Mouse (Mus musculus) splenic B cell, adult 2 months (primary cell): ENCODE data around the gene Frzb.
"Not testable (repeated sequence)": the region's sequence is repeated elsewhere in the genome, so short reads cannot be mapped to it uniquely, and the experiment has no call there.

ENCODE experiments used
- DNase-seq: peaks from one replicate; pipeline ENCODE4 v3.0.0-alpha.2; 2011; ENCODE audit warnings: low read depth, low spot score
- H3K27me3 ChIP-seq: 2 replicates; pipeline ENCODE4 v1.6.1; 2012; ENCODE audit warnings: mild to moderate bottlenecking, low read length, moderate library complexity, mixed read lengths; ENCODE audit not compliant: control insufficient read depth, poor library complexity, insufficient read depth, severe bottlenecking
- H3K36me3 ChIP-seq: 2 replicates; pipeline ENCODE4 v1.6.1; 2012; ENCODE audit warnings: mild to moderate bottlenecking, low read length, moderate library complexity, mixed read lengths; ENCODE audit not compliant: control insufficient read depth, poor library complexity, insufficient read depth, severe bottlenecking

The Frzb gene

GRCm38 (mm10) chr2:80447291-80447791 is at the start of gene Frzb:
Gene Frzb, minus strand, starts transcription at chr2:80447625.
- no peaks in the 10 kb centered on the region for H3K27me3 ChIP-seq
- DNase-seq: no peak
- no peaks in the 10 kb centered on the region for H3K36me3 ChIP-seq

DNA sequence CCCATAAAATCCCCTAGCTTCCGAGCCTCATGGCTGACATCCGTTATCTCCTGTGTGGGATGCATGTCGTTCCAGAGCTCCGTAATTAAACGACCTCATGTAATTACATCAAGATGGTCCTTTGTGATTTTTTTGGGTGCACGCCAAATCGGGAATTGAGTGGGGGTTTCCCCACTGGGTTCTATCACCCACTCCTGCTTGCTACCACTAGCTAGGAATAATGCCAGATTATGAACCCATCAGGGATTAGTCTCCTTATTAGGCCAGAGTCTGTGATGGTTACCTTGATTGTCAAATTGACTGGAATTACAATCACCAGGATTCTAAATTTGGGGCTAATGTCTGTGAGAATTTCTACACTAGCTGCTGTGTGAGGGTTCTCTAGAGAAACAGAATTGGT is 47.9 kb upstream of the Frzb start:
- H3K27me3 ChIP-seq, DNase-seq, H3K36me3 ChIP-seq: not testable (repeated sequence)

DNA sequence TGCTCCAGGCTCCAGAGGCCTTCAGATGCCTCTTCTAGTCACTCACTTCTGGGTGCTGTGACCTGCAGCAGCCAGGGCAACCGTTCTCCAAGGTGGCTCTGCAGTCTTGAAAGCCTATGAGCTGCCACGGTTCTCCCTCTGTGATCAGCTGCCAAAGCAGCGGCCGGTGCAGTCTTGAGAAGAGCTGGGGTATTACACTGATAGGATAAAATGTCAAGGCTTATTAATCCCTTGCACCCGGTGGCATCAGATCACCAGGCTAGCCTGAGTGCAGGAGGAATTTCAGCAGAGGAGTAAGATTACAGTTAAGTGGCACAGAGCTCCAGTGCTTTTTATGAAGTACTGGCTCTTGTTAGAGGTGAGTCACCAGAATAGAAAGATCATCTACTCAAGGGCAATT is 39.4 kb upstream of the Frzb start:
- Histone ChIP-seq H3K27me3 (no peaks in the 10 kb centered on the region), H3K36me3 (no peaks in the 10 kb centered on the region)
- DNase-seq: no peak

- Histone ChIP-seq H3K36me3 (no peaks in the 10 kb centered on the region), H3K27me3 (no peaks in the 10 kb centered on the region)
- DNase-seq: no peak
These were observed 37.5 kb upstream of the Frzb start for GRCm38 (mm10) chr2:80484951-80485350.

GRCm38 (mm10) chr2:80475831-80476230 is 28.4 kb upstream of the Frzb start:
- H3K27me3 ChIP-seq: no peaks in the 10 kb centered on the region
- DNase-seq: no peak
- H3K36me3 ChIP-seq: no peaks in the 10 kb centered on the region

GRCm38 (mm10) chr2:80474247-80474796 is 26.9 kb upstream of the Frzb start:
- Histone ChIP-seq H3K36me3 (no peaks in the 10 kb centered on the region), H3K27me3 (no peaks in the 10 kb centered on the region)
- no peak for DNase-seq

DNA sequence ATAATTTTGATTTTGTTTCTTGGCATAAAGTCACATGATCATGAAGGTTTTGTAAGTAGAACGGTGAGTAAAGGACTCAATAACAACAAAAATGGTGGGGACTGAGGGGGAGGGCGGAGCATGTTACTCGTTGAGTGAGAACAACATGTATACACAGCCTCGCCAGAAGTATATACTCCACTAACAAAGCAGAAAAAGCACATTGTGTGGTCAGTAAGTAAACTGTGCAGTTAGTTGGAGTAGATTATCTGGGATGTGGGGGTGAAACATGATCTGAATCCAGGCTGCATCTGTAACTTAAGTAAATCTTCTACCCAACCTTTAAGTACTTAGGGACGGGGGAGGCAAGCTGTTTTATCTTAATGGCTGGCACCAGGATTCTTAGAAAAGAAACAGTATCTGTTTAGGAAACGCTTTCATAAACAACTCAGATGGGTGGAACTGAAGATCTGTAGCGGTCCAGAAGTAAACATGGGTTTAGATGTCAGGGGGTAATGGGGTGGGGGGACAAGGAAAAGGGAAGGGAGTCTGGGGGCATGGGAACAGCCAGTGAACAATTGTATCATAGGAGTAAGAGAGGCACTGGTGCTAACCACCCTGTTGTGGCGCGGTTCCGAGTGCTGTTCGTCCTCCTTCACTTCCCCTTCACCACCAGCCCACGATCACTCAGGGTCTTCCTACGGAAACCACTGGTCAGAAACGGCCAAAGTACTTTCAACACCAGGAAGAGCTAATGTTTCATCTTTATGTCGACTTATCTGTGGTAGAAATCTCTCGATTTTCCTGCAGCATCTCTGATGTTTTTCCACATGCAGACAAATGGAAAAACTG is 18.8 kb upstream of the Frzb start:
- H3K27me3 ChIP-seq: no peaks in the 10 kb centered on the region
- DNase-seq: no peak
- no peaks in the 10 kb centered on the region for H3K36me3 ChIP-seq

GRCm38 (mm10) chr2:80461827-80462226 is 14.4 kb upstream of the Frzb start:
- no peak for DNase-seq
- Histone ChIP-seq H3K27me3 (no peaks in the 10 kb centered on the region), H3K36me3 (no peaks in the 10 kb centered on the region)

DNA sequence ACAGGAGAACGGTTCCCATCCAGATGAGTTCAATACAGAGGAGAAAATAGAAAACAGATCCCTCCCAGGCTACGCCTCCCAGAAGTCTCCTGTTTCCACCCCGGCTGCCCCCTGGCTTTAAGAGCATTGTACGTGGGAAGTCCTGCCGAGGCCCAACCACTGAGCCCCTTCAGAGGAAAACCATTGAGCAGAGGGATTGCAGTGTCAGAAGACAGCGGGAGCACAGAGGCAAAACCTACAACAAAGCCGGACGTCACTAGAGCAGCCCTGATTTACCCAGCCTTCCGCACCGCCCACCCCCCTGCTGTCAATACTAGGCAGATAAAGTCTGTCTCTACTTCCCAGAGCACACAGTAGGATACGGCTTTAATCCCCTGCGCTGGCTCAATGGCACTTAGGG is 806 bp upstream of the Frzb start:
- Histone ChIP-seq H3K27me3 (no peaks in the 10 kb centered on the region), H3K36me3 (no peaks in the 10 kb centered on the region)
- no peak for DNase-seq

- no peak for DNase-seq
- H3K36me3 ChIP-seq: no peaks in the 10 kb centered on the region
- H3K27me3 ChIP-seq: no peaks in the 10 kb centered on the region
These were observed 895 bp downstream of the Frzb start for GRCm38 (mm10) chr2:80446308-80447151.

- no peaks in the 10 kb centered on the region for H3K27me3 ChIP-seq
- DNase-seq: no peak
These were observed 1.5 kb downstream of the Frzb start for GRCm38 (mm10) chr2:80445926-80446307.

DNA sequence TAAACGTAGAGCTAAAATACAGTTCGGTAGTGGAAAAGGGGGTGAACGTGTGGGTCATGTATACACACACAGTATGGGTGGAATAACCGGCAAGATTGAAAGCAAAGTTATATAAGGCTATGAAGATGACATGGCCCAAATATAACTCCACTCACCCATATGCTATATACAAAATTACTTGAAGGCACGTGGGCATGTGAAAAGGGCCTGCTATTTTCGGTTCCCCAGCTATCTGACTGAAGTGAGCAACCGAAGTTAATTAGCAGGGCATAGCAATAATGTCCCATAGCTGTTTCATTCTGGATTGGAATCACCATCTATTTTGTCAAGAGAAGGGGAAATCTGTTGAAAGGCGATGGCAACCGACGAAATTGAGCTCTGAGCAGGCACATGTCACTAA is 1.9 kb downstream of the Frzb start:
- Histone ChIP-seq H3K36me3 (no peaks in the 10 kb centered on the region), H3K27me3 (no peaks in the 10 kb centered on the region)
- no peak for DNase-seq

More at GRCm38 (mm10) chr2:80445926-80446307, 1.5 kb downstream of the Frzb start:
- H3K36me3 ChIP-seq: no peaks in the 10 kb centered on the region

DNA sequence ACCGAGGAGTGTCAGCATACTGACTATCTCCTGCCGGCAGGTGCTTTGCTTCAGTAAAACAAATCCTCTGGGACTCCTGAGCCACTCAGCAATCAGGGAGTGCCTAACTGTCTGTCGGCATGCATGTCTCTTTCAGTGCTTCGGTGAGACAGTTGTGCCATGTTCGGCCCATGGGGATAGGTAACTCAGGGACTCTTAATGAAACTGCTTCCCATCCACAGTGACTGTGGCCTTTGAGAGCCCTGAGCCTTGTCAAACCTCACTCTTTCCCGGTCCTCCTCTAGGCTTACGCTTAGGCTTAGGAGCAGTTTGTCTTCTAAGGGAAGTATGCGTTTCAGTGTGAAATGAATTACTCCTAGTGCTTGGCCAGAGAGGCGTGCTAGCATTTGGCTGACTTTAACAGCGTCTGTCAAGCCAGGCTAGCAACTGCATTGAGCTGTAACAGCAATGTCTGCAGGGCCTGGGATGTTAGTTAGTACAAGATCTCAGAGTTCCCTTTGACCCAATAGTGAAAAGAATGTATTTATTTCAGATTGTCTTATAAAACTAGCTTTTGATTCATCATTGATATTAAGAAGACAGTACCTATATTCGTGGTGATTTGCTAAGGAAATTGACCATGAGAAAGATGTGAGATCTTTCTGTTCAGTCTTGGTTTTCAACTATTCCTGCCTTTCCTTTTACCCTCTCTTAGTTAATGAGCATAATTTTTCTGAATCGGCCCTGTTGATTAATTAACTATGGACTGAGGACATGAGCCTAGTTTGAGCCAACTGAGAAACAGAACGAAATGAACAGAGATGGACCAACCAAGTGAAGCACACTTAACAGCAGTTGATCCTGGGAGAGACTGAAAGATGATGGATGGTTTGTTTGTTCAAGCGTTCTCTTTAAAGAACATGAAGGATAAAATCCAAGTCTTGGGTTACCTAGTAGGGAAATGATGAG is 2.7 kb downstream of the Frzb start:
- Histone ChIP-seq H3K27me3 (no peaks in the 10 kb centered on the region), H3K36me3 (no peaks in the 10 kb centered on the region)
- no peak for DNase-seq

- no peaks in the 10 kb centered on the region for H3K27me3 ChIP-seq
- H3K36me3 ChIP-seq: no peaks in the 10 kb centered on the region
- DNase-seq: no peak
These were observed 3.5 kb downstream of the Frzb start for GRCm38 (mm10) chr2:80443962-80444361.
